Mouse (Mus musculus): ENCODE data around the gene Arl9. TPM values are rescaled to one million over a fixed set of nuclear protein-coding genes. Genes with fewer than 3 reads are reported as not detected.
A peak's percentile ranks its signal among the peaks of the same experiment; 100 is the strongest.
"Not testable (repeated sequence)": the region's sequence is repeated elsewhere in the genome, so short reads cannot be mapped to it uniquely, and the experiment has no call there.

The Arl9 gene
- not detected in 2 replicates for total RNA-seq (2015; ENCODE audit: low replicate concordance)
- total RNA-seq (2017; ENCODE audit: low replicate concordance): not detected in 2 replicates

DNA sequence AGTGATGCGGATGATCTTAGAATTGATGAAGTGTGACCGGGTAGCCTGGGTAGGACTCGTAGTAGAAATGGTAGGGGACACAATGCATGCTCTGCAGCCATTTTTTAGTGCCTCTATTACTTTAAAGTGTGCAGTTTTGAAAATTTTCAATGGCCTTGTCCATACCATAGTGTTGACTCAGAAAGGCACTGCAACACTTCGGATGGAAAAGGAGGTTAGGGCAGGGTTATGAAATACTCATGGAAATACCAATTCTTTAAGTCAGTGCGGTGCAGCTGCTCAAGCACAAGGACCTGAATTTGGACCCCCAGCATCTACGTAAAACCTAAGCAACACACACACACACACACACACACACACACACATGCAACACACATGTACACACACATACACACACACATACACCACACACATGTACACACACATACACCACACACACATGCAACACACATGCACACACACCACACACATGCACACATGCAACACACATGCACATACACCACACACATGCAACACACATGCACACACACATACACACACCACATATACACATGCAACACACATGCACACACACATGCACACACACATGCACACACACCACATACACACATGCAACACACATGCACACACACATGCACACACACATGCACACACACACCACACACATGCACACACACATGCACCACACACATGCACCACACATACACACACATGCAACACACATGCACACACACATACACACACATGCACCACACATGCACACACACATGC is at the start of gene Arl9:
Arl9 (plus strand) TSS at position 5 of the 771 bp plus-strand sequence.
- no peak for ATAC-seq (replicated peaks; ENCODE audit: low FRiP score, poor library complexity, severe bottlenecking)

DNA sequence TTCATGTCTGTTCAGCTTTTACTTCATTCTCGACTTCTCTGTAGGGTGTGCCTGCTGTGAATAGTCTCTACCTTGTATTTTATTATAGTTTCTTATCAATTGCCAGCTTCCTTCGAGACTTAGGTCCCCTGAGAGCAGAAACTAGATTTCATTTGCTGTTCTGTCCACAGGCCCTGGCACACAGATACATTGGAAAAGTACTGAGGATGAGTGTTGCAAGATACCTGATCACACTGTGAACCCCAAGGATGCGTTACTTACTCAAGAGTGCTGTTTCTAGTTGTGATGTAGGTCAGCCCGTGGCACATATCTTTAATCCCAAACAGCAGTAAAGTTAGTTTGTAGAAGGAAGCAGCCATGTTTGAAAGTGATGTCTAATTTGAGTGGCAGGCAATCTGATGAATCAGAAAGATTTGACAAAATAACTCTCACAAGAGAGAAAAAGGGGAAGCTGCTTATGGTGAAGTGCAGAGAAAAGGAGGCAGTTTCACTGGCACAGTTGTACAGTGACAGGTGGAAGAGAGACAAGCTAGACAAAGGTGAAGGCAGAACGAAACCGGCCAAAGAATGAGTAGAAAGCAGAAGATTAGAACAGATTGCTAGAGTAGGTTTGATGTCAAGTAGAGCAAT is 49.5 kb upstream of the Arl9 start:
- no peak for ATAC-seq (replicated peaks; ENCODE audit: low FRiP score, poor library complexity, severe bottlenecking)

DNA sequence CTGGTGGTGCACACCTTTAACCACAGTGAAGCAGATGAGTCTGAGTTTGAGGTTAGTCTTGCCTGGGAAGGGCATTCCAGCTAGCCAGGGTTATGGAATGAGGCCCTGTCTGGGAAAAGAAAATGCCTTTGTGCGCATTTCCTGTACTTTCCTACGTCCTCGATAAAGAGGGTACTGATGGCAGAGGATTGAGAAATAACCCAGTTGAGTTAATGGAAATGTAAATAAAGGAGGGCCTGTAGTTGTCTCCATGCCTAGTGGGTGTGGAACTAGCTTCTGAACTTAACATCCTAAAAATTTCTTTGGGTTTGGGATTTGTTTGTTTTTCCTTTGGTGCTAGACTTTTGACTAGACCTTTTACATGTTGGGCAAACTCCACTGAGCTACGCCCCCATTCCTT is 48.4 kb upstream of the Arl9 start:
- no peak for ATAC-seq (replicated peaks; ENCODE audit: low FRiP score, poor library complexity, severe bottlenecking)

DNA sequence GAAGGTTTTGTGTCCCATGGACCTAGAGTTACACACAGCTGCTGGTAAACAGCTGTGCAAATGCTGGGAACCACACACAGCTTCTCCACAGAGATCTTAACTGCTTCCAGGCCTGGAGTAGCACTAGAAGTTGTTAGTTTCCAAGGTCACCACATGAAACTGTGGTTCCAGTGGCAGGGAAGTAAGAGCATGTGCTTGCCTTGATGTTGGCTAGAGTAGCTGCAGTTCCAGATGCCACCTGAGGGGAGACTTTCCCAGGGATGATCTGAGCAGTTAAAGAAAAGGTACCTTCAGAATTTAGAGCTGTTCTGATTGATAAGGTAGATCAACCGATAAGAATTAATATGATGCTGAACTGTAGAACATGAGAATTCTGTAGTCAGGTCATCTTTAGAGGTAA is 45.9 kb upstream of the Arl9 start:
- no peak for ATAC-seq (replicated peaks; ENCODE audit: low FRiP score, poor library complexity, severe bottlenecking)

DNA sequence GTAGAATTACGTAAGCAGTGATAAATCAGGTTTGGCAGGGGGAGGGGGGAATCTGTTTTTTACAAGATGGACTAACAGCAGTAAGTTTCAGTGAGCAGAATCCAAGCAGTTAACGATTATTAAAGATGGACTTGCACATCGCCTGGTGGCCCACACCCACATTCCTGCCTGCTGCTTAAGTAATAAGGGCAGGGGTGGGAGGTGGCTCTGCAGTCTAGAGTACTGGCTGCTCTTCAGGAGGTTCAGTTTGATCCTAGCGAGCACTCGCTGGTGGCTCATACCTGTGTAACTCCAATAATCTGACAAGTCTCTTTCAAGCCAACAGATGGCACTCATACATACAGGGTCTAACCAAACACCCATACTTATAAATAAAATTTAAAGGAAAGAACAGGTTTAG is 44.3 kb upstream of the Arl9 start:
- no peak for ATAC-seq (replicated peaks; ENCODE audit: low FRiP score, poor library complexity, severe bottlenecking)

DNA sequence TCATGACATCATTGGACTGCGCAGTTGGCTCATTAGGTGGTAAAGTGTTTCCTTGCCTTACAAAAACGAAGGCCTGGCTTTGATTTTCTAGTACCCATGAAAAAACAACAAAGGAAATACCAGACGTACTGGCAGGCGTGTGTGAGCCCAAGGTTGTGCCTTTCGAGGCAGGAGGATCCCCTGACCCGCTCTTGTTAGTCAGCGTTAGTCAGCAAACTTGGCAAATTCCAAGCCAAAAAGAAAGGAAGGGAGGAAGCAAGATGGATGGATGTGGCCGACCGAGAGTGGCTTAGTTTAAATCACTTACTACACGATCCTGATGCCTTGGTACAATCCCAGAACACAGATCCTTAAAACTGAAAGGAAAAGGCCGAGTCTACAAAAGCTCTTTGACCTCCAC is 41.3 kb upstream of the Arl9 start:
- no peak for ATAC-seq (replicated peaks; ENCODE audit: low FRiP score, poor library complexity, severe bottlenecking)

DNA sequence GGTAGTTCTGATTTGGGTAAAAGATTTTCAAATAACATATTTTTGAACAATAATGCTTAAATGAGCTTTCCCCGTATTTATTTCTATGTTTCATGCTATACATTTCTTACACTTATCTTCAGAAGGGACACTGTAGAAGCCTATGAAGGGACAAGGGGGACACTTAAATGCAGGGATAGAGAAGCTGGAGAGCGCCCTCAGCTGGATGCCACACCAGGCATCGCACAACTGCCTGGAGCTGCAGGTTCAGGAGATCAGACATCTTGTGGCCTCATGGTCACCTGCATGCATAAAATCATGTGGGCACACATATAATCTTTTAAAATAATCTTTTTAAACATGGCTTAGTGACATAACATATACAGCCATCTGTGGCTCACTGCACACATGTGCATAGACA is 39.2 kb upstream of the Arl9 start:
- no peak for ATAC-seq (replicated peaks; ENCODE audit: low FRiP score, poor library complexity, severe bottlenecking)

DNA sequence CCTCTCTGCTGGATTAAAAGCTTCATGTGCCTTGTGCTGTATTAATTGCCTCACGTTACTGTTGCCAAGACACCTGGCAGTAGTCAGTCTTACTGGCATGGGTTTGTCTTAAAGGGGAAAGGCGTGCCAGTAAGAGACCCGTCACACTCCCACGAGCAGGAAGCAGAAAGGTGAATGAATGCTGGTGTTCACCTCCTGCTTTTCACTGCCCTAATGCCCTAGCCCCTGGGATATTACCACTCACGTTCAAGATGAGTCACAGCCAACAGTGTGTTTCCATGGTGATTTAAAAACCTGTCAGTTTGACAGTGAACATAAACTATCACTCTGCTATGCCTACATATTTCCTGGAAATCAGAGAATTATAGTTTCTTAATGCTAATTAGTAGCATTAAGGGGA is 34.6 kb upstream of the Arl9 start:
- no peak for ATAC-seq (replicated peaks; ENCODE audit: low FRiP score, poor library complexity, severe bottlenecking)

DNA sequence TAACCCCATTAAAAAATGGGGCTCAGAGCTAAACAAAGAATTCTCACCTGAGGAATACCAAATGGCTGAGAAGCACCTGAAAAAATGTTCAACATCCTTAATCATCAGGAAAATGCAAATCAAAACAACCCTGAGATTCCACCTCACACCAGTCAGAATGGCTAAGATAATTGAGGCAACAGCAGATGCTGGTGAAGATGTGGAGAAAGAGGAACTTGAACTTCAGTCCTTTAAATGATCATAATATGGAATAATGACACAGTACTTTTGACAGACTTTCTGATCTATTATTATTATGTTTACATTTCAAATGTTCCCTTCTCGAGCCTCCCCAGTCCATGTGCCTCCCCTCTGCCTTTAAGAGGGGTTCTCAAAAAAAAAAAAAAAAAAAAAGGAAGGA is 32.7 kb upstream of the Arl9 start:
- not testable (repeated sequence) for ATAC-seq (replicated peaks; ENCODE audit: low FRiP score, poor library complexity, severe bottlenecking)

DNA sequence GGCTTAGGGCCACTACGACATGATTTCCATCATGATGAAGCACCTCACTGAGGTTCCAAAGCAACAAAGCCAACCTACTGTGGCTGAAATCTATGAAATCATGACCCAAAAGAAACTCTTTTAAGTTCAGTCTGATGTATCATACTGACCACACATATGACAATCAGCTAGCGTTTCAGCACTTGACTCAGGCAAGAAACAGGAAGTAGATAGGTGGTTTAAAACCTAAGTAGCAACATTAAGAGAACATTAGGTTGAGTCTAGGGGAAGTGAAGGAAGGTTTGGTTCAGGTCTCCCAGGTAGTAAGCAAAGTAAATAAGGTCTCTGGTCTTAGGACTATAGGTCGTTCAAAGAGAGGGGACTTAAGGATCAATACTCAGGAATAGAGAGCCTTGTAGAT is 30.4 kb upstream of the Arl9 start:
- ATAC-seq (replicated peaks; ENCODE audit: low FRiP score, poor library complexity, severe bottlenecking): no peak

DNA sequence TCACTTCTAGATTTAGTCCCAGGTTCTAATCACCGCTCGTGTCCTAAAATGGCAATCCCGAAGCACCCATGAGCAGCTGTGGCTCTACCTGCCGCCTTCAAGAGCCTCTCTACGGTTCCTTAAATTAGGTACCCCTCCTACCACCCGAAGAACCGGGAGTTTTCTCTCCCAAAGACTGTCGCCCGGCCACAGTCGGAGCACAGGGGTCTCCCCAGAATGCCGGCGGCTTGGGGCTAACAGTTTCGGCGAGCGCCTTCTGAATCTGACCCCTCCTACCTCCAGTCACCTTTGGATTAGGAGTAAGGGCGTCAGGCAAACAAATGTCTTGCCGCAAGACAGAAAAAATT is 29.7 kb upstream of the Arl9 start:
- ATAC-seq (replicated peaks; ENCODE audit: low FRiP score, poor library complexity, severe bottlenecking): peak; percentile 41

DNA sequence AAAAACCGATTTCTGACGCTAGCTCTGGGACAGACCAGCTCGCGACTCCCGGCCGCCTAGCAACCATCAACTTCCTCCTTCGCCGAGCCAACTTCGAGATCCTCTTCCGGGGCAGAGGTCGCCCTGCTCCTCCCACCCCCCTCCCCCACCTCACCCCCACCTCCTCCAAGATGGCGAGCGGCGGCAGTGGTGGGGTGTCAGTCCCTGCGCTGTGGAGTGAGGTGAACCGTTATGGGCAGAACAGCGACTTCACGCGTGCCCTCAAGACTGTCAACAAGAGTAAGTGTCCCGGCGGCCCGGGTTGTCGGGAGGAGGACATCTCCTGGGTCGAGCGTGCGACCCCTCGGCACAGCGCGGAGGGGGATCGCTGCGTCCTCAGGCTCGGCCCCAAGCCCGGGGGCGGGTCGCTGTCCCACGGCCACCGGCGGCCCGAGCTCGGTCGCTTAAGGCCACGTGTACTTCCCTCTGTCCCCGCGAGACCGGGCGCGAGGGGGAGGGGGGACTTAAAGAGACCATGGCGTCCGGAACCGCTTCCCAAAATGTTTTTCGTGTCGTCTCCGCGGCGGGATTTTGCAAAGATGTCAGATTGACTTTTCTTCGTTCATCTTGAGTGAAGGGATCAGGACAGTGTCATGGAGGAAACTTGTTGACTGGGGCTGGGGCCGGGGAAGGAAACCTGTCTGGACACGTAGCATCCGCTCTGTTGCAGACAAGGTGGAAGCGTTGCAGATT is 29.1 kb upstream of the Arl9 start, which contains the start of gene Srp72:
Srp72 (plus strand) TSS at position 130 of the 732 bp plus-strand sequence.
- ATAC-seq (replicated peaks; ENCODE audit: low FRiP score, poor library complexity, severe bottlenecking): peak; percentile 96

DNA sequence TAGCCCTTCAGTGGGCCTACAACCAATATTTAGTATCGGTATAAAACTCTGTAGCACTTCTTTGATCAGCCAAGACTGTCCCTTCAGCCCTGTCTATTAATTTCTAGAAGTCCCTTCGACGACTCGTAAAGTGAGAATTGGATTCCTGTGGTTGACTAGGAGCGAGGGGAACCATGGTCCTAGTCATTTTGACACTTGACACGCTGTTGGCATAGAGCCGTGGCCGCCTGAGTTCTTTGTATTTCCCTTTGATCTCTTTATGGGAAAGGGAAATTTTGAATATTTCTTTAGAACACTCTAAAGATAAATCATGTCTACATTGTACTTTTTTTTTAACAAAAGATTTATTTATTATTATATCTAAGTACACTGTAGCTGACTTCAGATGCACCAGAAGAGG is 28.1 kb upstream of the Arl9 start:
- ATAC-seq (replicated peaks; ENCODE audit: low FRiP score, poor library complexity, severe bottlenecking): no peak

DNA sequence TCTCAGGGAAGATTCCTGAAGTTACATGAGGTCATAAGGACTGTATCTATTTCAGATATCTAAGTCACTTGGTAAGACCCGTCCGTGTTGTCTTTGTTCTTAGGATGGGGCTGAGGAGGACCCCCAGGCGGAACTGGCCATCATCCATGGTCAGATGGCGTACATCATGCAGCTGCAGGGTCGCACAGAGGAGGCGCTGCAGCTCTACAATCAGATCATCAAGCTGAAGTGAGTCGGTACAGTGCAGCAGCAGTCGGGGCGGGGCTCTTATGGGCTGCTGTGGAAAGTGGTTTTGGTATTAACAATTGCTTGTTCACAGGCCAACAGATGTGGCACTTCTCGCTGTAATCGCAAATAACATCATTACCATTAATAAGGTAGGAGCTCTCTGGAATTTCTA is 19.8 kb upstream of the Arl9 start:
- ATAC-seq (replicated peaks; ENCODE audit: low FRiP score, poor library complexity, severe bottlenecking): no peak

DNA sequence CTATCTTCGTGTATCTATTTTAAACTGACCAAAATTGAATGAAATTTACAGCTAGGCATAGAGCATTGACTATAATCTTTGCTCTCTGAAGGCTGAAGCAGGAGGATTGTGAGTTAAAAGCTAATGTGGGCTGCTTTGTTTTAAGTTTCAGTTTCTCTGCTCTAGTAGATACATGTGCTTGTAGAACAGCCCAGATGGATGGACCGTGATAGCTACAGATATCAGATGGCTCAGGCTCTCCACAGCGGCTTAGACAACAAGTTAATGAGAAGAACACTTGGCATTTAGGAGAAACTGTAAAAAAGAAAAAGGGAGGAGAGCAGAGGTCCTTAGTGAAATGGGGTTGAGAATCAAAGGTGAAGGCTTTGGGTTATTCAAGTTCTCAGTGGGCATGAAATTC is 13.1 kb upstream of the Arl9 start:
- peak; percentile 55 for ATAC-seq (replicated peaks; ENCODE audit: low FRiP score, poor library complexity, severe bottlenecking)

DNA sequence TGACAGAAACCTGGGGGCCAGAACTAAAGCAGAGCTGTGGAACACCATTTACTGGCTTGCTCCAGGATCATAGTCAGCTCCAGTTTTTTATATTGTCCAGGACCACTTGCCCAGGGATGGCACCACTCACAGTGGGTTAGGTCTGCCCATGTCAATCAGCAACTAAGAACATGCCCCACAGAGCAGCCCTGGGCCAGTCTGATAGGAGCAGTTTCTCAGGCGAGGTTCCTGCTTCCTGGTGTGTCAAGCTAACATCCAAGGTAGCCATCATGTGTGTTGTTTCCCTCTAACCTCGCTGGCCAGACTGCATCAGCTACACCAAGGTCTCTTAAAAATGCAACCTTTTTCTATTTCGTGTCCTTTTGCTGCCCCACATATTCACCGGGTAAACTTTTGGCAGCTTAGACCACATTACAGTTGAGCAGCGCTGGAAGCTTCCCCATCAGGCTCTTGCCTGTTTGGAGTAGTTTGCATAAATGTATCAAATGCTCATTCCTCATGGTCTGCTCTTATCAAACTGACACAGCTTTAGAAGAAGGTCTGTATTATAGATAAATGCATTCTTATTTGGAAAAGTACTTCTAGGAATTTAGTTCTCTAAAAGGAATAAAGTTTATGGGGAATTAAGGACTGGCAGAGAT is 10.6 kb upstream of the Arl9 start:
- ATAC-seq (replicated peaks; ENCODE audit: low FRiP score, poor library complexity, severe bottlenecking): peak; percentile 91

DNA sequence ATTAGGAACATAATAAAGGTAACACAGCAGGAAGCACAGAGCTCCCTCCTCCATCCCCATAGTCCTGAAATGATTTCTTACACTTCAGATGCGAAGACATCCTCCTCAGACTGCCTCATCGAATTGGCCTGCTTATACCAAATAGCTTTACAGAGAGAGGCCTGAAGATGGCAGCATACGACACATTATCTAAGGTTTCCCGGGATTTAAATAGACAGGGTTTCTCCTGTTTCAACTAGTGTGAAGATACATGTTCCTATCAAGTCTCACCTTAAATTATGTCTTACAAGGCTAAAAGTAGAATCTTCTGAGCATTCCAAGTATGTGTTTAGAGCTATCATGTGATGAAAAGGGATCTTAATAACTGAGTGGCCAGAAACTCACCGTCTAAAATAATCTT is 5.4 kb upstream of the Arl9 start:
- no peak for ATAC-seq (replicated peaks; ENCODE audit: low FRiP score, poor library complexity, severe bottlenecking)

DNA sequence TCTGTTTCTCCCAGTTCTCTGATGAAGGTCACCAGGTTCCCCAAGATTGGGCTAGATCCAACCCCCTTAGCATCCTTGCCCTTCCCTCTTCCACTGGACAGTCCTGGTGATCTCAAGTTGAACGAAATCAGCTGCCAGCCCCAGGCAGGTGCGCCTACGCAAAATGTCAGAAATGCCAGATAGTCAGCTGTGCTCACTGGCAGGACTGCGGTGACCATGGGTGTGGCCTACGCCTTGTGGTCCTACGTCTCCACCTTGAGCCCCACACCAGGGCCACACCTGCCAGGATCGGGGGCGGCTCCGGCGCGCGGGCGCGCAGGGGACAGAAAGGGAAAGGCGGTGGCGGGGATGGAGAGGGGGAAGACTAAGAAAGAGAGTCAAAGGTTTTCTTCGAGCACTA is 2.7 kb upstream of the Arl9 start:
- no peak for ATAC-seq (replicated peaks; ENCODE audit: low FRiP score, poor library complexity, severe bottlenecking)

DNA sequence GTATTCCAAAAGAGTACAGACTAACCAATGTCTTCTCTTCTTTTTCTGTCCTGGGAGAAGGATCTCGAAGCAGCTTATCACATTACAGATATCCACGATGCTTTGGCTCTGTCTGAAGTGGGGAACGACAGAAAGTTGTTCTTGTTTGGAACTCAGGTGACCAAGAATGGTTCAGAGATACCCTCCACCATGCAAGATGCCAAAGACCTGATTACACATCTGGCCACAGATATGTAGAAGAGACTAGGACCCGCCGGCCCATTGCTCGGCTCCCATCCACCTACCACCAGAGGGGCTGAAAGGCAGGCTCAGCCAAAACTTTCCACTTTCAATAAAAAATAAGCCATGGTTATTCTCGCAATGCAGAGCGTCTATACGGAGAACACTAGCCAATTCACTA is 6.5 kb downstream of the Arl9 start:
- ATAC-seq (replicated peaks; ENCODE audit: low FRiP score, poor library complexity, severe bottlenecking): no peak

DNA sequence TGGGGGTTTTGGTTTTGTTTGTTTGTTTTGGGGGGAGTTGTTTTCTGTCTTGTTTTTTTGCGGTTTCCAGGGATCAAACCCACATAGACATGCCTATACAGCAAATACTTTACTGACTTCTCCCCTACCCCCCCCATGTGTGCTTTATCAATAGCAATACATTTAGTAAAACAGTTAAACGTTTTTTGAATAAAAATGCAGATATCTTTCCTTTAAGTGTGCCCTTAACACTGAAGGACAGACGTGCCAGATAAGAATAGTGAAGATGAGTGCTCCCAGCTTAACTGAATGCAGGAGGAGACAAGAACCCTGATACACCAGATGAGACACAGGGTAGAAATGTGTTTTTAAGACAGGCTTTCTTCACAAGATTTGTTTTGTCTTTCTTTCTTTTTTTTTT is 7.2 kb downstream of the Arl9 start:
- no peak for ATAC-seq (replicated peaks; ENCODE audit: low FRiP score, poor library complexity, severe bottlenecking)

DNA sequence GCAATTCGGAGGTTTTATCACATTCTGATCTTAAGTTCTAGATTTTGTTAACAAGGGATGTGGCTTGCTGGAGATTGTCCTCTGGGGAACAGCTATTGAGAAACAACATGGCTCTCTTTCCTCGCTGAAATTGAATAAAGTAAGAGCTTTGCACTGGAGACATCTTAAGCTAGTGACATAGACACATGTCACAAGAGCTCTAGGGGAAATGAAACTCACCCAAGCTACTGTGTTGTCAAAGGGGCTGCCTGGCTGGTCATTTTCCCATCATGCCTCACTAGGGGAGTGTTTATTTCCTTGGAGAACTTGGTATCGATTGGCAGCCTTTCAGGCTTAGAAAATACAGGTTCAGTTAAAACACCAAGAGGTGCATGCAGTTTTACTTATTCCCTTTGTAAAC is 9.3 kb downstream of the Arl9 start:
- no peak for ATAC-seq (replicated peaks; ENCODE audit: low FRiP score, poor library complexity, severe bottlenecking)
